Mouse (Mus musculus): ENCODE measurements around the gene Stom.

Stom gene

DNA sequence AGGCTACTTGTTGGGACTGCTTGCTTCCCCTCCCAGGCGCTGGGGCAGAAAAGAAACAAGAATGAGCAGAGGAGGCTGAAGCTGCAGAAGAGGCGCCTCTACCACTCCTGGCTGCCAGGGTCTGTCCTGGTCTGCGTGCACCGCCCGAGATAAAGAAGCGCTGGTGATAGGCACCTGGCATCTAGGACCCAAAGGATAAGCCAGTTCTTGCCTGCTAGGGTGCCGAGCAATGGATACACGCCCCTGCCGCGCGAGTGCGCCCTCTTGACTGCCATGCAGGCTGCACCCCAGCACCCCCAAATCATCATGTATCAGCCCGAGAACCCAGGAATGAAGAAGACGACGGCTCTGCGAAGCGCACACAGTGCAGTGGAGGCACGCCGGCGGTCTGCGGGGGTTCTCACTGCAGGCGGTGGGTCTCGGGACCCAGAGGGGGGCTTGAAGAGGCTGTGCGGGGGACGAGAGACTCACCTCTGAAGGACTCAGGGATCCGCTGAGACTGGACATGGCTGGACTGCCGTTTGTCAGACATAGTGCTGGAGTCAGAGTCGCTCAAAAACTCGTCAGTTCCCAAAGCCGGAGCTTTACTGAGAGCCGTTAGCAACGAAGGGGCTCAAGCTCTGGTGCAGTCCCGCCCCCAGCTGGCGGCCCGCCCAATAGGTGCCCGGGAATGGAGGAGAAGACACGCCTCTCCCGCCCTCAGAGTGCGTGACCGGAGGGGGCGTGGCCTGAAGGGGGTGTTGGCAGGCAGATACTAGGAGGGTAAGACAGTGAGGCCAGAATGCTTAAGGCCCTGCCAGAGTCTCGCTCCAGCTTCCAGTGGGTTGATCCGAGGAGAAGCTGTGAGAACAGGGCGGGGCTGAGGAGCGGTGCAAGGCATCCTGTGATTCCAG lies at the start of gene Stom:
Gene Stom, minus strand, starts transcription at position 589 of the 893 bp plus-strand sequence.
- peak; percentile 100 for DNase-seq

DNA sequence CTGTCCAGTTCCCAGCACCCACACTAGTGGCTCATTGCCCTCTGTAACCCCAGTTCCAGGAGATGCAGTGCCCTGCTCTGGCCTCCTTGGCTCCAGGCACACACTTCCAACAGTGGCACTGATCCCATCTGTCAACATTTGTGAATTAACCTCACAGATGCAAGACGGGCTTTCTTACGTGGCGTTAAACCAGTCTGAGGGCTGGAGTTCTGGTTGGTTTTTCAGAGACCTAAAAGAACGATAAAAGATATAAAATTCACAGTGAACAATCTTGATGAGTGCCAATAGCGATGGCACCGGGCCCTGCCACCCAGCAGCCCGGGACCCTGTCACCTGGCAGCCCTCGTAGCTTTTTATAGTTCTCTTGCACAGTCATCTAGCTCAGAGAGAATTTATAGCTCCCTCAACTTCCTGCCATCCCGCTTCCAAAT lies 48.7 kb upstream of the Stom start:
- no peak for DNase-seq

GRCm38 (mm10) chr2:35379306-35379705 lies 42.5 kb upstream of the Stom start:
- DNase-seq = no peak

DNA sequence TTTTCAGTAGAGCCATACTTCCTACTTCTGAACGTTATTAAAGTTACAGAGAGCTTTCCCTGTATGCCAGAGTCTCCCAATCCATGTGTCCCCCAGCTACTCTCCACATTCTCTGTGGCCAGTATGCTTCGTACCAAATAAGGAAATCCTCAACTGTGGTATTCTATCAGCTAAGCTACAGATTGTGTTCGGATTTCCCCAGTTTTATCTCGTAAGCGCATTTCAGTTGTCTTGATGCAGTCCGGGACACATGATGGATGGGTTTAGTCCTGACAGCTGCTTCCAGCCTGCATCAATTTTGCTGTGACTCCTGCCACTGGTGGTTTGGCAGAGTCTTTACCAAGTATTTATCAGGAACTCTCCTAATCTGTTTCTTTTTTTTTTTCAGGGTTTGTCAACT lies 40.8 kb upstream of the Stom start:
- no peak for DNase-seq

DNA sequence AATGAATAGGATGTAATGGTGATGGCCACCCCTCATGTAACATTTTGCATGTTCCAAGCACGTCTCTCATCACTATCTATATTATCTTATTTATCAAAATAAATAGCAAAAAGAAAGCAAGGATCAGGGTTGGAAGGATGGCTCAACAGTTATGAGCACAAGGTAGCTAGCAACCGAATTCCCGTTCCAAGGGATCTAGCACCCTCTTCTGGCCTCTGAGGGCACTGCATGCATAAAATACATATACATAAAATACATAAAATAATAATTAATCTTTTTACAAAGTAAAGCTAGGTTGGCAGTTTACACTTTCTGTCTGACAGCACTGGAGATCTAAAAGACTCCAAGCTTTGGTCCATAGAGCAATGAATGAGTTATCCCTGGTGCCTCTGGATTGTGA lies 36.2 kb upstream of the Stom start:
- DNase-seq = peak; percentile 72

DNA sequence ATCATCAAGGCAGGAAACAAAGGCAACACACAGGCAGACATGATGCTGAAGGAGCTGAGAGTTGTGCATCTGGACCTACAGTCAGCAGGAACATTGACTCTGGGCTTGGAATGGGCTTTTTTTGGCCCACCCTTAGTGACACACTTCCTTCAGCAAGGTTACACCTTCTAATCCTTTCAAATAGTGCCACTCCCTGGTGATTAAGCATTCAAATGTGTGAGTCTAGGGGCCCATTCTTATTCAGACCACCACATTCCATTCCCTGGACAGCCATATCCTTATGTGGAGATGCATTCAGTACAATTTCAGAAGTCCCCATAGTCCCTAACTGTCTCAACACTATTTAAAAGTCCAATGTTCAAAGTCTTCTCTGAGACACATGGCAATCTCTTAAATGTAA lies 33.9 kb upstream of the Stom start:
- DNase-seq = no peak

DNA sequence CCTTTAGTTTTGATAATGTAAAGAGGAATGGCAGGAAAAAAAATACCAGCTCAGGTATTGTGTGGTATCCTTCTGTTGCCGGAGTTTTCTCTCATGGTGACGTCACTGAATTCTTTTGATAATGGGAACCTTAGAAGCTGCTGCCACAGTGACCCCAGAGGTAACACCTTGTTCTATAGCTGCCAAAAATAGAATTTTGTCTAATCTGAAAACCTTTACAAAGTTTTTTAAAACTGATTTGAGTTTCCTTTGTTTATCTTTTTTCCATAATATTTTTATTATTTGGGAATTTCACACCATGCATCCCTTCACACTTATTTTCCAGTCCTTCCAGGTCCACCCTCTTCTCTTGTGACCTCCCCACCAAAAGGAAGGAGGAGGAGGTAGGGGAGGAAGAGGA lies 30.9 kb upstream of the Stom start, which contains the start of gene 4930568D16Rik:
Gene 4930568D16Rik, minus strand, starts transcription at position 101 of the 400 bp plus-strand sequence.
- no peak for DNase-seq

DNA sequence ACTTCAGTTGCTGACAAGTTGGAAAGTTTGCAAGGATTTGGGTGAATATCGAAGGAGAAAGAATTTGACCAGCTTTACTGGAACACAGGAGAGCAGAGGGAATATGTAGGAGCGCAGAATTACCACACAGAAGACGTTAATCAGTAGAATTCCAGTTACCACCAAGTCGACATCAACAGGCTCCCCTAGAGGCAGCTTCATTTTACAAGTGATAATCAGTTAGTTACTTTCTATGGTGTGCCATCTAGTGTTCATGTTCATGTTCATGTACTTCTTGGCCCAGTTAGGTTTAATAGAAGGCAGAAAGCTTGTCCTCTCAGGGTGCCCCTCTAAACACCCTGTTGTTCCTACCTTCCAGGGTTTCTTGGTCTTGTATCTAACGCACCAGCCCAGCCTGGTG lies 12.4 kb upstream of the Stom start:
- no peak for DNase-seq

DNA sequence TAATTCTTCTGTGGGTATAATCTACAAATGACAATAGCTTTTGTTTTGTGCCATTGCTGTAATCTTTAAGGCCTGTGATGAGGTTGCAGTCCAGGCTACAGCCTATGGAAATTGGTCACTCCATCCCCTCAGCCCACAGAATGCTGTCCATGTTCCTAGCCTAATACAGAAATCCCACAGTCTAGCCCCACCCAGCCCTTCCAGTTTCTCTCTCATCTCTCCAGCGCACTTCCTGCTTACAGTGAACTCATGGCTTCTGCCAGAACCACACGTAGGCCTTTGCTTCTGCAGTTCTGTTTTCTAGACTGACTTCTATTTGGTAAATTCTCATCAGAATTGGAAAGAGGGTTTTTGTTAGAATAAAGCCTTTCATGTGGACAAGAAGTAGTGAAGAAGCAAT lies 9.2 kb upstream of the Stom start:
- DNase-seq = no peak

DNA sequence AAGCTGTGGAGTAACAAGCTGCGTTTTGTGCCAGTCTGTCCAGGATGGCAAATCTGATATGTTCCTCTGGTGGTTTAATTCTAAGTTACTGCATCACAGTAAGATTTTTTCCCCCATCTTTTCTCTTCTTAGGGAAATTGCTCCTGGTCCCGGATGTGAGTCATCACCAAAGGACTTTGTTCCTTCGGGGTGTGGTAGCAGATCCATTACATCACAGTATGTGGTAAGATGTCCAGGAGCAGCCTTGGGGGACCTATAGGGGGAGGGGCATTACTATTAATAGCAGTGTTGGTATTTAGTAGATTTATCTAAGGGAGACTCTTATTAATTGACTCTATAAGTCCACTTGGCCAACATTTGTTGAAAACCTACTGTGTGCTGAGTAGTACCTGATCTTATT lies 5.8 kb upstream of the Stom start:
- DNase-seq = no peak

DNA sequence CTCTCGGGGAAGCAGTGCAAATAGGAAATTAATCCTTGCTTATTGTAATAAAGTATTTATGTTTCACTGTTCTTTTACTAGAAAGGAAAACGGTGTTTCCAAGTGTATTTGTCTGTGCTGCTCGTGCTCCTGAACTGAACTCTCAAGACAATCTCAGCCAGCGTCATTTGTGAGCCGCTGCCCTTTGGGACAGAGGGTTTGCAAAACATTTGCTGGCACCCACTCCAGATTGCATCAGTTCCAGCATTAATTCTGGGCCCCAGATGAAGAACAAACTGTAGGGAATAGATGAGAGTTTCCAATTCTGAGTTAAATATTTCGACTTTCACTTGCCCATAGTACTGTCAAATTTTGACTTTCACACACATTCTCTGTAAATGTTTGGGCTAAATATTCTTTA lies 1.9 kb upstream of the Stom start:
- DNase-seq = no peak

DNA sequence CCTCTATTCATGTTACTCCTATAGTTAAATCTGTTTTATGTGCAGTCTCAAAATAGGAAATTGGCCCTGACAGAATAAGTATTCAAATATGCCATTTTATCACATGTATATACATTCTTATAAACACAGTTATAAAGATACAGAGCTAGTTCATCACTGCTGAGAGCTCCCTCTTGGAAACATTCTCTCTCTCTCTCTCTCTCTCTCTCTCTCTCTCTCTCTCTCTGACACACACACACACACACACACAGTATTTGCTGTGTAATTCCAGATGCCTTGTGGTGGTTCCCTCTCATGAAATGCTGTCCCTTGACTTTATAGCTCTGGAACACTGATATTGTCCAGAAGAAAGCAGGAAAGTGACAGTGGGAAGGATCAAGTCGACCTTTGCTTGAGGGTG lies 1.3 kb upstream of the Stom start:
- DNase-seq = no peak

- no peak for DNase-seq
Measured at GRCm38 (mm10) chr2:35337419-35337818, 643 bp upstream of the Stom start.

- no peak for DNase-seq
Measured at GRCm38 (mm10) chr2:35335620-35336019, 1.2 kb downstream of the Stom start.

DNA sequence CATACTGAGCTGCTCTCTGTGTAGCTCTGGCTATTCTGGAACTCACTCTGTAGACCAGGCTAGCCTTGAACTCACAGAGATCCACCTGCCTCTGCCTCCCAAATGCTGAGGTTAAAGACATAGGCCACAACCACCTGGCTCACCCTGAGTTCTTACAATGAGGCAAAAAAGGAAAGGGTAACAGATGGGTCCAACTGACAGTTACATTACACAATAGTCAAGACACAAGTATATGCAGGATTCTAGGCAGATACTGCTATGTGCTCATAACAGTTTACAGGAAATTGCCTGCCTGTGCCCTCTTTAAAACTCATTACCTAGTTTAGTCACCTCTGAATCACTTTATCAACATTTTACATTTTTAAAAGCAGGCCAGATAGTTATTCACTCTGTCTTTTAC lies 3.1 kb downstream of the Stom start:
- DNase-seq = no peak

DNA sequence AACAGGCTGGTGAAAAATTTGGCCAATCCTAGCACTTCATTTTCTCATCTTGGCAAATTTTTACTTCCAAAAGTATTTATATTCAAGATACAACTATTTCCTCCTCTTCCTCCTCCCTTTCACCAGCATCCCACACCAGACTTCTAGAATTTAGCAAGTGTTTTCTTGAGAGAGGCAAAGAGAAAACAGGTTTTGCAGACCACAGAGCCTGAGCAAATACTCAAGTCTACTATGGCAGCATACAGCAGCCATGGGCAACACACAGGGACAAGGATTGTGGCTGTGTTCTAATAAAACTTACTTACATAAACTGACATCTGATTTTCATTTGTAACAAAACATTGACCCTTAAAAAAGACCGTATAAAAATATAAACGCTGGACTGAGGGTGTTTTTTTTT lies 5.6 kb downstream of the Stom start:
- DNase-seq = no peak

- no peak for DNase-seq
Measured at GRCm38 (mm10) chr2:35329061-35329460, 7.7 kb downstream of the Stom start.

DNA sequence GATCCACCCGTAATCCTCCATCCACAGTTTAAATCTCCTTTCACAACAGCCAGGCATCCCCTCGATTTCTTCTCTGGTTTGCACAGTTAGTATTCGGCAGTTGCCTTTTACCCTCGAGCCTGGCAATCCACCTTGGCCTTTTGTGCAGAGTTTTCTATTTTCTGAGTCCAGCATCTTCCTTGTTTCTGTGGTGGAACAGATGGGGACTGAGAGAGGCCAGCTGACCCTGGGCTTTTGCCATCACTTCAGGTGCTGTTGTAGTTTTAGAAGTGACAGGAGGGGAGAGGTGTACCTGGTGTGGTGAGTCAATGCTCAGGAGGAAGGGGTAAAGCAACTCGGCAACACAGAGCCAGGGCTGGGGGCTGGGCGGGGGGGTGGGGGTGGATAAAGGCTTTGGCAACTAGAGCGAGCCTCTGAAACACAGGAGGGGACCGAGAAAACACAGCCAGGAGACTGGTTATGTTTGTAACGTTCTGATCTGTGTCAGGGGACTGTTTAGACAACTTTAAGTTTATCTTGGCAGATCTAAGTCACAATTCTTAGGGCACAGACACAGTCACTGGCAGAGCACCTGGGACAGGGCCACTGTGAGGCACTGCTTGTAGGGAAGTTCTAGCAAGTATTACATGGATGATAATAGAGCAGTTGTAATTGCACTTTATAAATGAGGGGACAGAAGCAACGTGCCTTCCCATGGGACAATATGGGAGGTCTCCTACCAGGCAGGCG lies 8.5 kb downstream of the Stom start:
- no peak for DNase-seq

DNA sequence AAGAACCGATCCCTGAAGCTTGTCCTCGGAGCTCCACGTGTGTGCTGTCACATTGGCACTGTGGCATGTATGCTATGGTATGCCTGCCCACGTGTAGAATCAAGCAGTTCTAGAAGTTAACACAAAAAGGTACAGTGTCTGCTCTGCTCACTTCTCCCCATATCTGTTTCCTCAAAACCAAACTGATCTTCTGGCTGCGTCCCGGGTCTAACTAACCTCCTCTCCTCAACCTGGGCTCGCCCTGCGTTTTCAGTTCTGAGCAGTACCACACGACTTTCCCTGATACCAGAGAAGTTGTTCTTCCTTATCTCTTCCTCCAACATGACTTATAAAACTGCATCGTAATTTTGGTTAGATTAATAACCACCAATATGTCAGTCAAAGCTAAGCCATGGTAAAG lies 9.2 kb downstream of the Stom start:
- DNase-seq = no peak

DNA sequence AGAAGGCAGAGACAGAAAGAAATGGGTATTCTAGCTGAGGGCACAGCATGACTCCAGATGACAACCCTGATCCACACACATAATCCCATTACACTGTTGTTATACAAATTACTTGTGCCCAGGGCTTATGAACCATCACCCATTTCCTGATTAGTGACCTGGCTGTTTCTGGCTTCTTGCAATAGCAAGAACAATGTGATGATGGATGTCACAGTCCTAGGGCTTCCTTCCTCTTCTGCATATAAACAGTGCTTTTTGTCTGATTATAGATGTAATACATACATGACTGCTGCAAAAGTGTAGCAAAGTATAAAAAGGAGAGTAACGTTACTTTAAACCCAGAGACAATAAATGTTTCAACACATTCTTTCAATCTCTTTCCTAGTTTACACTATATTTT lies 9.8 kb downstream of the Stom start:
- no peak for DNase-seq

DNA sequence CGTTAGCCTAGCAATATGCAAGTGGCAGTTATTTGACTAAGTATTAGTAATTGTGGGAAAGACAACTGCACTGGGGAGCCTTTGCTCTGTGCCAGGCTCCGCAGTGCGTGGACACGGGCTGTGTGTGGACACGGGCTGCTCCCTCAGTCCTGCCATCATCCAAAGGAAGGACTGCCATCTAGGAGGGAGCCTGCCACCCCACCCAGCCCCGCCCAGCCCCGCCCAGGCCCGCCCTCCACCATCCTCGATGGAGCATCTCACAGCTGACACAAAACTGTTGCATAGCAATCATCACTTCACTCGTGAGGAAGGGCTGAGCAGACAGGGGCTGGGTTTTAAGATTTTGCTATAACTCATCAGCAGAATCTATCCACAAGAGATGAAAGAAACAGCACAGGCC lies 10.8 kb downstream of the Stom start:
- no peak for DNase-seq

GRCm38 (mm10) chr2:35322404-35323164 lies 14.2 kb downstream of the Stom start:
- no peak for DNase-seq

DNA sequence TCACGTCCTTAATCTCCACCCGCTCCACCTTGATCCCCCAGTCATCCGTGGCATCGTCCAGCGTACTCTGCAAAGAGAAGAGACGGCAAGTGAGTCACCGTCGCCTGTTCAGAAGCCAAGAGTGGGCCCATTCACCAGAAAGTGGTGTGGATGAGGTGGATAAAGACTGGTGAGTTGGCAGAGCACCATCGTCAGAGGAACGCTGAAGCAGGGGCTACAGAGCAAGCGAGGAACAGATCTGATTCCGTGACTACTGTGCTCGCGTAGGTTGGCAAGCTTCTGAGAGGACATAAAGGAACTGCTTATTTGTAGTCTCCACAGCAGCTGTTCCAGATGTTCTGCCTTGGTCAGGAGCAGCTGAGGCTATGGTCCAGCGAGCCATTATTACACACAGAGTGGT lies 16.4 kb downstream of the Stom start:
- DNase-seq = no peak

DNA sequence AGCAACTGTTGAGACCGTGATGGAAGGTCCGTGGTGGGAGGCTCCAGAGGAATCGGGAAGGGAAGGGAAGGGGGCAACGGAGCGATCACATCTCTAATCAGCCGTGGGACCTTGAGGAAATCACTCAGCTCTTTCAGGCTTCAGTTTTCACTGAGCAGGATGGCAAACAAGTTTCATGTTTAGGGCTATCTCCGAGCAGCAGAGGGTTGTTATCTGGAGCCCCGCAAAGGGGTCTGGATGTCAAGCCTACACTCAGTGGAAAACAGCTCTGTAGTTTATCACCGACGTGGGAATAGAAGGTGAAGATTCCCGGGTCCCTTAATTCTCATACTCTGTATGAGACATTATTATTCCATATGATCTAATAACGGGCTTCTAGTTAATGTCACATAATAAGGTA lies 18.4 kb downstream of the Stom start:
- DNase-seq = no peak

Data from thymus, postnatal 4 days (tissue).